Comparison of ENCODE assay signal across 11 mouse cellular contexts in genomic region chr12:111430868-111431817, GRCm38 (mm10). TPM values are rescaled to one million over a fixed set of nuclear protein-coding genes. Genes with fewer than 3 reads are reported as not detected.
DNase-seq lines count a peak whose midpoint lies in the region; ATAC-seq and TF ChIP-seq lines count a peak whose summit lies in the region.
"Had no signal": no experiment of that assay in that cellular context is flagged by ENCODE, and none has a peak within 500 bp of the region (broad histone marks: within the 10 kb centered on the region; RNA-seq: fewer than 3 reads in every experiment).

No protein-coding gene starts in this region.

- TF ChIP-seq POLR2A in small intestine, adult 2 months (IDR thresholded peaks at IDR 0.05; ENCODE audit: low read depth, low read length): no peak

- no peak for TF ChIP-seq CTCF in small intestine, adult 2 months (IDR thresholded peaks at IDR 0.05; ENCODE audit: extremely low read depth, insufficient read length, insufficient replicate concordance, low read depth, low read length)

- no peak overlapping the region for H3K4me3 ChIP-seq in liver, embryonic 12.5 days
- no peak overlapping the region for H3K4me3 ChIP-seq in intestine, embryonic 15.5 days (replicated peaks)
- no peak overlapping the region for H3K4me3 ChIP-seq in small intestine, adult 2 months (ENCODE audit: low read depth, low read length)
- no peak overlapping the region for H3K4me3 ChIP-seq in midbrain, embryonic 16.5 days (ENCODE audit: low read depth, low read length)

- peak overlapping the region; percentile 75 for H3K4me2 ChIP-seq in liver, embryonic 12.5 days
- H3K4me2 ChIP-seq in intestine, embryonic 15.5 days (replicated peaks): 0 out of 2 replicates have a peak overlapping the region, but pooled peaks have one; percentile 75
- H3K4me2 ChIP-seq in midbrain, embryonic 16.5 days (ENCODE audit: low read length): no peak overlapping the region

- H3K9ac ChIP-seq in liver, embryonic 12.5 days: peak overlapping the region; percentile 28; the same call in 1 of the 2 replicates
- H3K9ac ChIP-seq in intestine, embryonic 15.5 days: 0 out of 2 replicates have a peak overlapping the region, but pooled peaks have one; percentile 5
- no peak overlapping the region for H3K9ac ChIP-seq in midbrain, embryonic 16.5 days (ENCODE audit: low read depth, low read length)
- H3K9ac ChIP-seq: liver, embryonic 14.5 days had no signal

- H3K27ac ChIP-seq in liver, embryonic 12.5 days: peak overlapping the region; percentile 39; the same call in 1 of the 2 replicates
- peak overlapping the region; percentile 13; the same call in 1 of the 2 replicates for H3K27ac ChIP-seq in intestine, embryonic 15.5 days
- peak overlapping the region; percentile 14 for H3K27ac ChIP-seq in small intestine, adult 2 months (ENCODE audit: insufficient read depth, low read depth, low read length)
- H3K27ac ChIP-seq in midbrain, embryonic 16.5 days (ENCODE audit: low read length): no peak overlapping the region
- H3K27ac ChIP-seq: liver, embryonic 14.5 days had no signal

- no peaks in the 10 kb centered on the region for H3K9me3 ChIP-seq in liver, embryonic 12.5 days (replicated peaks)
- H3K9me3 ChIP-seq in intestine, embryonic 15.5 days: no peaks in the 10 kb centered on the region
- no peaks in the 10 kb centered on the region for H3K9me3 ChIP-seq in midbrain, embryonic 16.5 days (replicated peaks; ENCODE audit: control insufficient read depth, low read length, poor library complexity, severe bottlenecking)

- whole genome bisulfite sequencing in liver, embryonic 12.5 days (ENCODE audit: insufficient replicate concordance): 44% methylated on average over 14 of the region's 14 CpGs
- 40% methylated on average over 14 of the region's 14 CpGs for WGBS in intestine, embryonic 15.5 days
- WGBS in small intestine, adult 2 months: 56% methylated on average over 14 of the region's 14 CpGs
- 29% methylated on average over 14 of the region's 14 CpGs for WGBS in midbrain, embryonic 16.5 days

- H3K27me3 ChIP-seq in liver, embryonic 12.5 days (replicated peaks): peaks cover 62% of the 10 kb centered on the region
- peaks cover 38% of the 10 kb centered on the region for H3K27me3 ChIP-seq in intestine, embryonic 15.5 days (replicated peaks)
- H3K27me3 ChIP-seq in small intestine, adult 2 months (ENCODE audit: control insufficient read depth, insufficient read depth, low read length): no peaks in the 10 kb centered on the region
- H3K27me3 ChIP-seq in midbrain, embryonic 16.5 days (ENCODE audit: control insufficient read depth, insufficient read depth, low read depth, low read length): peaks cover 43% of the 10 kb centered on the region

- peaks cover 88% of the 10 kb centered on the region for H3K4me1 ChIP-seq in liver, embryonic 12.5 days
- peaks cover 48% of the 10 kb centered on the region for H3K4me1 ChIP-seq in intestine, embryonic 15.5 days (replicated peaks)
- peaks cover 52% of the 10 kb centered on the region for H3K4me1 ChIP-seq in small intestine, adult 2 months (ENCODE audit: control insufficient read depth, insufficient read depth, insufficient read length, low read length)
- H3K4me1 ChIP-seq in midbrain, embryonic 16.5 days (ENCODE audit: control insufficient read depth, insufficient read depth, low read length): peaks cover 30% of the 10 kb centered on the region

- DNase-seq in adrenal gland, postnatal 25 days: peak; percentile 51
- no peak for DNase-seq in adrenal gland, adult 2 months
- no peak for DNase-seq in liver
- DNase-seq in embryo, embryonic 9.5 days (ENCODE audit: extremely low spot score): no peak
- DNase-seq: cerebellum, adult 11 months; right cerebral cortex, postnatal 14 days had no signal

- no peak for ATAC-seq in liver, embryonic 12.5 days
- ATAC-seq in intestine, embryonic 15.5 days: no peak
- ATAC-seq in midbrain, embryonic 16.5 days: no peak

- H3K36me3 ChIP-seq in liver, embryonic 12.5 days: no peaks in the 10 kb centered on the region
- no peaks in the 10 kb centered on the region for H3K36me3 ChIP-seq in intestine, embryonic 15.5 days
- H3K36me3 ChIP-seq in small intestine, adult 2 months (ENCODE audit: control insufficient read depth, insufficient read depth, low read length): peaks cover 26% of the 10 kb centered on the region
- H3K36me3 ChIP-seq in midbrain, embryonic 16.5 days (ENCODE audit: control insufficient read depth, insufficient read depth, low read length): no peaks in the 10 kb centered on the region

RNA-seq across cellular contexts. Expression of gene Tnfaip2, which starts 11.1 kb away (rescaled TPM):
- 7.2 and 15.0 TPM in 2 replicates for total RNA-seq in adrenal gland, postnatal 25 days (2021)
- 10 to 100 TPM; 12.2 to 19.5 TPM for total RNA-seq in adrenal gland, adult 2 months (2021)
- polyA plus RNA-seq in adrenal gland, adult 2 months (2012; rRNA removed): 15.8 and 22.7 TPM in 2 replicates
- 88.6 and 94.9 TPM in 2 replicates for polyA plus RNA-seq in liver, embryonic 12.5 days (2016; fragmentation: Nextera tagmentation; extraction: Ambion mirVana)
- polyA plus RNA-seq in intestine, embryonic 15.5 days (2015; fragmentation: Nextera tagmentation; extraction: Ambion mirVana): 4.9 and 5.7 TPM in 2 replicates
- polyA plus RNA-seq in small intestine, adult 2 months (2012; rRNA removed): 10.2 and 16.4 TPM in 2 replicates
- 0.31 and 0.79 TPM in 2 replicates for polyA plus RNA-seq in midbrain, embryonic 16.5 days (2015; fragmentation: Nextera tagmentation; extraction: Ambion mirVana)

RNA-seq across cellular contexts. Expression of gene Exoc3l4, which starts 14.3 kb away (rescaled TPM):
- 4.4 and 5.7 TPM in 2 replicates for total RNA-seq in adrenal gland, postnatal 25 days (2021)
- total RNA-seq in adrenal gland, adult 2 months (2021): 1 to 10 TPM; 4.7 to 7.7 TPM
- polyA plus RNA-seq in adrenal gland, adult 2 months (2012; rRNA removed): 12.7 and 13.9 TPM in 2 replicates
- polyA plus RNA-seq in liver, embryonic 12.5 days (2016; fragmentation: Nextera tagmentation; extraction: Ambion mirVana): 15.5 and 18.2 TPM in 2 replicates
- polyA plus RNA-seq in intestine, embryonic 15.5 days (2015; fragmentation: Nextera tagmentation; extraction: Ambion mirVana): 11.1 and 11.5 TPM in 2 replicates
- polyA plus RNA-seq in small intestine, adult 2 months (2012; rRNA removed): 356 and 552 TPM in 2 replicates
- 2.0 and 2.1 TPM in 2 replicates for polyA plus RNA-seq in midbrain, embryonic 16.5 days (2015; fragmentation: Nextera tagmentation; extraction: Ambion mirVana)

RNA-seq across cellular contexts. Expression of gene Lbhd2, which starts 24.5 kb away (rescaled TPM):
- 0.85 TPM in 1 of 2 replicates, not detected in the other for total RNA-seq in adrenal gland, postnatal 25 days (2021)
- under 1 TPM; 0.46 to 0.48 TPM for total RNA-seq in adrenal gland, adult 2 months (2021)
- polyA plus RNA-seq in adrenal gland, adult 2 months (2012; rRNA removed): 0.17 and 0.30 TPM in 2 replicates
- polyA plus RNA-seq in liver, embryonic 12.5 days (2016; fragmentation: Nextera tagmentation; extraction: Ambion mirVana): 0.28 TPM in 1 of 2 replicates, not detected in the other
- 1.6 and 2.0 TPM in 2 replicates for polyA plus RNA-seq in intestine, embryonic 15.5 days (2015; fragmentation: Nextera tagmentation; extraction: Ambion mirVana)
- polyA plus RNA-seq in small intestine, adult 2 months (2012; rRNA removed): not detected in 2 replicates
- polyA plus RNA-seq in midbrain, embryonic 16.5 days (2015; fragmentation: Nextera tagmentation; extraction: Ambion mirVana): 4.9 and 7.0 TPM in 2 replicates

RNA-seq across cellular contexts. Expression of gene Cdc42bpb, which starts 53.6 kb away (rescaled TPM):
- 123 and 157 TPM in 2 replicates for total RNA-seq in adrenal gland, postnatal 25 days (2021)
- 100 to 1,000 TPM; 119 to 120 TPM for total RNA-seq in adrenal gland, adult 2 months (2021)
- 339 and 354 TPM in 2 replicates for polyA plus RNA-seq in adrenal gland, adult 2 months (2012; rRNA removed)
- 13.0 and 15.1 TPM in 2 replicates for polyA plus RNA-seq in liver, embryonic 12.5 days (2016; fragmentation: Nextera tagmentation; extraction: Ambion mirVana)
- polyA plus RNA-seq in intestine, embryonic 15.5 days (2015; fragmentation: Nextera tagmentation; extraction: Ambion mirVana): 31.8 and 33.9 TPM in 2 replicates
- 190 and 472 TPM in 2 replicates for polyA plus RNA-seq in small intestine, adult 2 months (2012; rRNA removed)
- polyA plus RNA-seq in midbrain, embryonic 16.5 days (2015; fragmentation: Nextera tagmentation; extraction: Ambion mirVana): 39.9 and 40.2 TPM in 2 replicates

RNA-seq across cellular contexts. Expression of gene Gm266, which starts 54.5 kb away (rescaled TPM):
- total RNA-seq in adrenal gland, postnatal 25 days (2021): not detected in 2 replicates
- total RNA-seq in adrenal gland, adult 2 months (2021): under 1 TPM in 1 of 2 experiments, not detected in 1; 0.23 TPM
- polyA plus RNA-seq in adrenal gland, adult 2 months (2012; rRNA removed): 0.10 and 1.2 TPM in 2 replicates
- polyA plus RNA-seq in liver, embryonic 12.5 days (2016; fragmentation: Nextera tagmentation; extraction: Ambion mirVana): 1.8 and 2.4 TPM in 2 replicates
- polyA plus RNA-seq in intestine, embryonic 15.5 days (2015; fragmentation: Nextera tagmentation; extraction: Ambion mirVana): 17.7 and 19.9 TPM in 2 replicates
- 0.43 and 0.53 TPM in 2 replicates for polyA plus RNA-seq in small intestine, adult 2 months (2012; rRNA removed)
- 1.0 and 3.1 TPM in 2 replicates for polyA plus RNA-seq in midbrain, embryonic 16.5 days (2015; fragmentation: Nextera tagmentation; extraction: Ambion mirVana)

Comparison
In these comparisons a context has a peak if more than half of its experiments do, and no peak if none do; other contexts are left out.
1. RNA of gene Exoc3l4, which starts 14.3 kb away (polyA plus RNA-seq): 356 to 552 TPM in small intestine, adult 2 months; 15.5 to 18.2 TPM in liver, embryonic 12.5 days, 12.7 to 13.9 TPM in adrenal gland, adult 2 months, 11.1 to 11.5 TPM in intestine, embryonic 15.5 days and 2.0 to 2.1 TPM in midbrain, embryonic 16.5 days; every median in the first group is over 10 times any median in the second.